Mouse (Mus musculus) cerebellum, adult 2 months (tissue): Measurements from ENCODE around the gene Uvrag.

Experiments
- CTCF ChIP-seq: fragments of 200-500 bp; IDR thresholded peaks from 2 replicates; pipeline ENCODE4 v1.5.1; 2011; ENCODE audit warnings: low read depth, mild to moderate bottlenecking, control low read depth, low read length, moderate library complexity, borderline replicate concordance; ENCODE audit not compliant: insufficient read depth
- POLR2A ChIP-seq: fragments of 200-500 bp; IDR thresholded peaks from 2 replicates; pipeline ENCODE4 v1.6.1; 2011; ENCODE audit warnings: low read length, control low read depth, borderline replicate concordance; ENCODE audit not compliant: insufficient read depth

GRCm38 (mm10) chr7:99162462-99162861 is 21.5 kb upstream of the Uvrag start:
- TF ChIP-seq CTCF (no peak), POLR2A (no peak)
